Mouse (Mus musculus): ENCODE measurements around the gene Olfr116.

Olfr116 gene

DNA sequence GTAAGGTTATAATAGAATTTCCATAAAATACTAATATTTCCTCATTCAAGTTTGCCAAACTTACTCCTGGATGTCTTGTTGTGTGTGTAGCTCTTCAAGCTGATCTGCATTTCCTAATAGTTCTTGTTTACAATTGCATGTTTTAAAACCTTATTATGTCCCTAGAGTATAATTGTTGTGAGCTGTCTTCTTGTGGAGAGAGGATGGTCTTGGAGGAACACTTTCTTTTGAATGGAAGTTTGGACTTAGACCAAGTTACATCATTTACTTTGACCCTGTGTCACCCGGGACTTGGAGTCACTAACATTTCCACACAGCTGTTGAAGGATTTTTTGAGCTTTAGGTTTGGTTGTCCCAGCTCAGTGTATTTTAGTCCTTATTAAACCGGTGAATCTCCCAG, at the start of gene Olfr116, which contains the start of gene Olfr115:
TSS of gene Olfr116 (minus strand) at position 191 of the 400 bp plus-strand sequence.
TSS of gene Olfr115 (minus strand) at position 101 of the 400 bp plus-strand sequence.
- DNase-seq (ENCODE audit: extremely low spot score, low spot score): no peak

DNA sequence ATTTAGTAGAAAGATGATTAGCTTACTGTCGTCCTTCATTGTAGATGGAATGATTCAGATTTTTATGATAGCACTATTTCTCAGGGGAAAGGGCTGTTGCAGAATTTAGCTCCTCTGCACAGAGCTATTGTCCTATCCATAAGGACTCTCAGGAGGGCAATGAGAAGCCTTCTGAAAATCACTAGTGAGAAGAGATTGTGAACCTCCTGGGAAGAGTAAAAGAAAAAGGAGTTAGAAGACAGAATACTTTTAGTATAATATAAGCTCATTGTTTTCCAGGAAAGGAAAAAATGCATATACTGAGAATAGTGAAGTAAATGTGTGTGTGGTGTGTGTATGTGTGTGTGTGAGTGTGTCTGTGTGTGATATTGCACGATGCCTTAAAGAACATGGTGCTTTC, 39.7 kb upstream of the Olfr116 start, which contains the start of gene Olfr118:
TSS of gene Olfr118 (plus strand) at position 301 of the 400 bp plus-strand sequence.
- no peak for DNase-seq (ENCODE audit: extremely low spot score, low spot score)

DNA sequence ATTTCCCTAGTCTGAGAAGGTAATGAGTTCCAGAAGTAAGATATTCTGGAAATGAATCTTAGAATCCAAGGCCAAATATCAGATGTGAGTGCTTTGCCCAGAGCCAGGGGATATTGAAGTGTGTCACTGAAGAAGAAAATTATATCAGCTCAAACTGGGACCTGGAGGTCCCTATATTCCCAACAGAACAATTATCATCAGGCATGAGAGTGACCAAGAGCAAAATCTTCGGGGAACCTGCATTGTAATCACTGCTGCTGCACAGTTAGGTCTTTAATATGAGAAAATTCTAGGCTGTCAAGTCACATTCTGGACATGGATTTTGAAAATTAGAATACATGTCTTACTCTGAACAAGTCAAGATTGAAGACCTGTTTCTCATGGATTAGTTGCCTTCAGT, 36.7 kb upstream of the Olfr116 start, which contains the start of gene Olfr117:
TSS of gene Olfr117 (minus strand) at position 101 of the 400 bp plus-strand sequence.
- DNase-seq (ENCODE audit: extremely low spot score, low spot score): no peak

DNA sequence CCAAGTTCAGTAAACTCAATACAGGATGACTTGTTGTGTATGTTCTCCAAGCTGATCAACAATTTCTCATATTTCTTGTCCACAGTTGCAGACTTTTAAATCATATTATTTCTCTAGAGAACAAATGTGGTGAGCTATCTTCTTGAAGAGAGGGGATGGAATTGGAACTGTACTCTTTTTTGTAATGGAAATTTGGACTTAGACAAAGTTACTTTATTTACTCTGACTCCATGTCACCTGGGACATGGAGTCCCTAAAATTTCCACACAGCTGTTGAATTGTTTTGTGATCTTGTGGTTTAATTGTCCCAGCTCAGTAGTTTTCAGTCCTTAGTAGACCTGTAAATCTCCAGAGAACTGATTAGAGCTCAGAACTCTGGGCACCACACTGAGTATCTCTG, 34.4 kb downstream of the Olfr116 start, which contains the start of gene Olfr114:
TSS of gene Olfr114 (minus strand) at position 101 of the 400 bp plus-strand sequence.
- DNase-seq (ENCODE audit: extremely low spot score, low spot score): no peak

DNA sequence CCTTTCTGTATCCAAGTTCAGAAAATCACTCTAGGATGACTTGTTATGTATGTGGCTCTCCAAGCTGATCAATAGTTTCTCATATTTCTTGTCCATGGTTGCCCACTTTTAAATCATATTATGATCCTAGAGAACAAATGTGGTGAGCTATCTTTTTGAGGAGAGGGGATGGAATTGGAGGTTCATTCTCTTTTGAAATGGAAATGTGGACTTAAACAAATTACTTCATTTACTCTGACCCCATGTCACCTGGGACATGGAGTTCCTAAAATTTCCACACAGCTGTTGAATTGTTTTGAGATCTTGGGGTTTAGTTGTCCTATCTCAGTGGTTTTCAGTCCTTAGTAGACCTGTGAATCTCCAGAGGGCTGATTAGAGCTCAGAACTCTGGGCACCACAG, 49.4 kb downstream of the Olfr116 start, which contains the start of gene Olfr113:
TSS of gene Olfr113 (minus strand) at position 101 of the 400 bp plus-strand sequence.
- no peak for DNase-seq (ENCODE audit: extremely low spot score, low spot score)

Data from neural tube, embryonic 10.5 days (tissue).